Mouse (Mus musculus) myocyte (in vitro differentiated cells): ENCODE data around the gene Kdr.

Experiments used
- POLR2A ChIP-seq: IDR thresholded peaks from one replicate; pipeline ENCODE4 v1.6.1; 2011; ENCODE audit warnings: low read depth, mild to moderate bottlenecking, control low read depth, moderate library complexity; ENCODE audit not compliant: insufficient read length
- REST ChIP-seq: IDR thresholded peaks from one replicate; pipeline ENCODE4 v1.6.1; 2011; ENCODE audit warnings: mild to moderate bottlenecking, control low read depth, moderate library complexity; ENCODE audit not compliant: insufficient read depth, insufficient read length
- USF1 ChIP-seq: IDR thresholded peaks from one replicate; pipeline ENCODE4 v1.6.1; 2011; ENCODE audit warnings: low read depth, mild to moderate bottlenecking, control low read depth, moderate library complexity

- no peak for TF ChIP-seq USF1
- no peak for TF ChIP-seq REST
- no peak for TF ChIP-seq POLR2A
Observed at GRCm38 (mm10) chr5:76006403-76006802, 28.1 kb upstream of the Kdr start.
